Mouse (Mus musculus): ENCODE measurements around the gene Vps26c. TPM values are rescaled to one million over a fixed set of nuclear protein-coding genes. Genes with fewer than 3 reads are reported as not detected.
A peak's percentile ranks its signal among the peaks of the same experiment; 100 is the strongest.

Vps26c gene
- total and polyA plus RNA-seq, 3 experiments, result 40.0 to 75.5 (median 46.9) TPM

DNA sequence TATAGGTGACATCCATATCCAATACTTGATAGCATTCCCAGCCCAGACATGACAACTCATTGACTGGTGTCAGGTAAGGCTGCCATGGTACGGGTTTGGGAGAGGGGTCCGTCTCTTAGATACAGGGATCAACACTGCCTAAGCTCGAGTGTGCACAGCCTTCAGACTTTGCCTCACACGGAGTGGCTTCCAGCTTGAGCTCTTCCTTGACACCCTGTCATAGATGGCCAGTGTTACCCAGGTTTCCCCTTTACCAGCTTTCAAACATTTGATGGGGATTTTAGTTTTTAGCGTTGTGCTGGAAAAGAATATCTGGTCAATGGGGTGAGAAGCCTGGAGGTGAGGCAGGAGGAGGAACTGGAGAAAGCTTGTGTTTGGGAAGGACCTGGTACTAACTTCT is 41.1 kb upstream of the Vps26c start:
- H3K79me2 ChIP-seq (replicated peaks; ENCODE audit: control insufficient read depth, extremely low read depth, insufficient read depth, poor library complexity, severe bottlenecking), result peaks cover 29% of the 10 kb centered on the region
- peaks cover 7 to 20% of the 10 kb centered on the region in 2 experiments; a peak in 3 of 4 replicates for H3K4me1 ChIP-seq (ENCODE audit: control insufficient read depth in 1 of 2, insufficient read depth in 2 of 2)
- no peak overlapping the region for H3K4me3 ChIP-seq (replicated peaks in 1 of 3; ENCODE audit: low read depth in 2 of 3, low read length in 2 of 3, poor library complexity in 1 of 3)
- dilution Hi-C loops (cut with MboI; ENCODE audit: extremely low pct_ligation_motif_present, extremely low pct_unique_long_range_greater_than_20kb, low sequenced_read_pairs) (no loop called here), in situ Hi-C loops (cut with MboI; ENCODE audit: low pct_ligation_motif_present, low pct_unique_long_range_greater_than_20kb, low sequenced_read_pairs) (no loop called here)
- peak overlapping the region; percentile 76; the same call in 1 of the 2 replicates for H3K4me2 ChIP-seq (ENCODE audit: insufficient read depth, low read depth, poor library complexity, severe bottlenecking)
- no peaks in the 10 kb centered on the region for H3K27me3 ChIP-seq (replicated peaks)
- no peak for DNase-seq (ENCODE audit: extremely low read depth)
- no peak overlapping the region for H3K9ac ChIP-seq (ENCODE audit: insufficient read depth, low read depth)
- H3K36me3 ChIP-seq (replicated peaks in 1 of 2; ENCODE audit: control insufficient read depth in 1 of 2, insufficient read depth in 1 of 2, low read length in 1 of 2), result peaks cover 0 to 2% of the 10 kb centered on the region in 2 experiments
- H3K9me3 ChIP-seq (replicated peaks; ENCODE audit: low read length), result peaks cover 2% of the 10 kb centered on the region
- no peak for TF ChIP-seq MAX (IDR thresholded peaks at IDR 0.05; ENCODE audit: low read length)
- no peak for TF ChIP-seq CTCF (conservative IDR thresholded peaks at IDR 0.05 in 1 of 2, IDR thresholded peaks at IDR 0.05 in 1 of 2; ENCODE audit: low read depth in 2 of 2, low read length in 2 of 2)
- no peak for TF ChIP-seq TCF12 (IDR thresholded peaks at IDR 0.05; ENCODE audit: low read depth, low read length)
- TF ChIP-seq KAT2A (IDR thresholded peaks at IDR 0.05; ENCODE audit: insufficient replicate concordance, low read length), result no peak
- no peak for TF ChIP-seq POLR2AphosphoS2 (IDR thresholded peaks at IDR 0.05; ENCODE audit: low read depth, low read length)
- no peak for TF ChIP-seq NELFE (IDR thresholded peaks at IDR 0.05; ENCODE audit: low read depth, low read length)
- no peak for TF ChIP-seq MXI1 (IDR thresholded peaks at IDR 0.05; ENCODE audit: low read depth, low read length)
- TF ChIP-seq ELF1 (IDR thresholded peaks at IDR 0.05; ENCODE audit: low read depth, low read length), result no peak
- no peak for TF ChIP-seq RAD21 (IDR thresholded peaks at IDR 0.05; ENCODE audit: low read depth, low read length)
- no peak for TF ChIP-seq USF1 (IDR thresholded peaks at IDR 0.05; ENCODE audit: low read depth, low read length)
- no peak overlapping the region for H3K27ac ChIP-seq (ENCODE audit: insufficient read depth, low read depth)

- peaks cover 2% of the 10 kb centered on the region for H3K9me3 ChIP-seq (replicated peaks; ENCODE audit: low read length)
- dilution Hi-C loops (cut with MboI; ENCODE audit: extremely low pct_ligation_motif_present, extremely low pct_unique_long_range_greater_than_20kb, low sequenced_read_pairs), result no loop called here
- DNase-seq (ENCODE audit: extremely low read depth), result no peak
These were observed 40.4 kb upstream of the Vps26c start for GRCm38 (mm10) chr16:94566834-94567585.

More at GRCm38 (mm10) chr16:94566834-94567585, 40.4 kb upstream of the Vps26c start:
- no peak overlapping the region for H3K4me2 ChIP-seq (ENCODE audit: insufficient read depth, low read depth, poor library complexity, severe bottlenecking)
- peaks cover 22% of the 10 kb centered on the region for H3K79me2 ChIP-seq (replicated peaks; ENCODE audit: control insufficient read depth, extremely low read depth, insufficient read depth, poor library complexity, severe bottlenecking)
- H3K4me3 ChIP-seq (replicated peaks in 1 of 3; ENCODE audit: low read depth in 2 of 3, low read length in 2 of 3, poor library complexity in 1 of 3), result no peak overlapping the region
- peaks cover 2 to 13% of the 10 kb centered on the region in 2 experiments; a peak in 2 of 4 replicates for H3K4me1 ChIP-seq (ENCODE audit: control insufficient read depth in 1 of 2, insufficient read depth in 2 of 2)
- no peak overlapping the region for H3K27ac ChIP-seq (ENCODE audit: insufficient read depth, low read depth)
- H3K36me3 ChIP-seq (replicated peaks in 1 of 2; ENCODE audit: control insufficient read depth in 1 of 2, insufficient read depth in 1 of 2, low read length in 1 of 2), result no peaks in the 10 kb centered on the region
- TF ChIP-seq ZC3H11A (IDR thresholded peaks at IDR 0.05; ENCODE audit: low read depth, low read length) (no peak), BHLHE40 (IDR thresholded peaks at IDR 0.05; ENCODE audit: low read depth, low read length) (no peak), ELF1 (IDR thresholded peaks at IDR 0.05; ENCODE audit: low read depth, low read length) (no peak), ZNF384 (IDR thresholded peaks at IDR 0.05; ENCODE audit: low read depth, low read length) (no peak), POLR2A (IDR thresholded peaks at IDR 0.05; ENCODE audit: low read depth, low read length) (no peak), RAD21 (IDR thresholded peaks at IDR 0.05; ENCODE audit: low read depth, low read length) (no peak), JUN (IDR thresholded peaks at IDR 0.05; ENCODE audit: insufficient read depth, low read depth, low read length) (no peak), GABPA (IDR thresholded peaks at IDR 0.05; ENCODE audit: insufficient replicate concordance, low read depth, low read length) (no peak), RCOR1 (conservative IDR thresholded peaks at IDR 0.05; ENCODE audit: low read depth, low read length) (no peak), TCF12 (IDR thresholded peaks at IDR 0.05; ENCODE audit: low read depth, low read length) (no peak), JUND (conservative IDR thresholded peaks at IDR 0.05; ENCODE audit: low read depth, low read length) (no peak), CHD1 (IDR thresholded peaks at IDR 0.05; ENCODE audit: low read depth, low read length) (no peak), MEF2A (IDR thresholded peaks at IDR 0.05; ENCODE audit: borderline replicate concordance, low read depth, low read length) (no peak), MXI1 (IDR thresholded peaks at IDR 0.05; ENCODE audit: low read depth, low read length) (no peak)
- in situ Hi-C loops (cut with MboI; ENCODE audit: low pct_ligation_motif_present, low pct_unique_long_range_greater_than_20kb, low sequenced_read_pairs), result no loop called here
- no peaks in the 10 kb centered on the region for H3K27me3 ChIP-seq (replicated peaks)
- no peak overlapping the region for H3K9ac ChIP-seq (ENCODE audit: insufficient read depth, low read depth)
